Comparison of ENCODE assay signal across 7 mouse cellular contexts in the genomic region with DNA sequence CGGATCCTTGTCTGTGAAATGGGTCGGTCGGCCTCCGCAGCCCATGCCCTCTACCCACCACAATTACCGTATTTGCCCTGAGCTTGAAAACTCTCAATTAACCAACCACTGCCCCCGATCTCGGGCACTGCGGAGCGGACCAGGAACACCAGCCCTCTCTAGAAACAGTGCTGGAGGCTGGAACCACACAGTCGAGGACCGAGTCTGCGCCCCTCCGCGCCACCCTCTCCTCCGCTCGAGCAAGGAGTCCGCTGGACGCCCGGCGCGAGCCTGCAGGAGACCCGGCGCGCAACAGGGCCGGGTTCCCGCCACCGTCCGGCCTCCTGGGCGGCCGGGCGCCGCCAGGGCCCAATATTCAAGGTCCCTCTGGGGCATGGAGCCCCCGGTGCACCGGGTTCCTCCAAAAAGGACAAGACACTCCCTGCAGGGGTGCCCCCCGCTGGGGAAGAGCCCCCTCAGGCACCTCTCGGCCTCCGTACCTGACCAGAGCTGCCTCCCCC. TPM values are rescaled to one million over a fixed set of nuclear protein-coding genes. Genes with fewer than 3 reads are reported as not detected.
DNase-seq lines count a peak whose midpoint lies in the region; ATAC-seq lines count a peak whose summit lies in the region.

No protein-coding gene starts in this region.

- H3K4me3 ChIP-seq in megakaryocyte, embryonic 14.5 days (replicated peaks) = peak overlapping the region; percentile 98
- peak overlapping the region; percentile 93 for H3K4me3 ChIP-seq in erythroblast, embryonic 14.5 days (replicated peaks)
- H3K4me3 ChIP-seq in limb, embryonic 10.5 days = peak overlapping the region; percentile 100
- peak overlapping the region; percentile 100 for H3K4me3 ChIP-seq in stomach, embryonic 14.5 days (ENCODE audit: low read depth, low read length)

- H3K4me2 ChIP-seq in stomach, embryonic 14.5 days (replicated peaks; ENCODE audit: low read depth, low read length) = peak overlapping the region; percentile 91

- peaks cover 34% of the 10 kb centered on the region for H3K36me3 ChIP-seq in megakaryocyte, embryonic 14.5 days (replicated peaks; ENCODE audit: low read length)
- peaks cover 40% of the 10 kb centered on the region for H3K36me3 ChIP-seq in erythroblast, embryonic 14.5 days (ENCODE audit: control insufficient read depth)
- H3K36me3 ChIP-seq in limb, embryonic 10.5 days = peaks cover 34% of the 10 kb centered on the region
- no peaks in the 10 kb centered on the region; the same call in 1 of the 2 replicates for H3K36me3 ChIP-seq in stomach, embryonic 14.5 days (ENCODE audit: control insufficient read depth, insufficient read depth, low read length)

- no peak for ATAC-seq in megakaryocyte, adult 5-6 weeks (ENCODE audit: poor library complexity, severe bottlenecking)
- ATAC-seq in stomach, embryonic 14.5 days (ENCODE audit: insufficient number of reproducible peaks, insufficient read depth, low FRiP score, low read depth) = peak; percentile 38

- DNase-seq in limb, embryonic 10.5 days (ENCODE audit: low spot score) = no peak
- DNase-seq in thymus, postnatal 25 days = no peak
- no peak for DNase-seq in embryo, embryonic 9.5 days (ENCODE audit: extremely low spot score)

- peak overlapping the region; percentile 93 for H3K27ac ChIP-seq in limb, embryonic 10.5 days
- H3K27ac ChIP-seq in stomach, embryonic 14.5 days (ENCODE audit: low read length) = peak overlapping the region; percentile 63

- peaks cover 61% of the 10 kb centered on the region for H3K4me1 ChIP-seq in megakaryocyte, embryonic 14.5 days
- peaks cover 49% of the 10 kb centered on the region for H3K4me1 ChIP-seq in erythroblast, embryonic 14.5 days (ENCODE audit: control insufficient read depth)
- H3K4me1 ChIP-seq in limb, embryonic 10.5 days = peaks cover 25% of the 10 kb centered on the region
- peaks cover 17% of the 10 kb centered on the region for H3K4me1 ChIP-seq in stomach, embryonic 14.5 days (ENCODE audit: control insufficient read depth, insufficient read depth, low read length)

- no peaks in the 10 kb centered on the region for H3K9me3 ChIP-seq in megakaryocyte, embryonic 14.5 days
- no peaks in the 10 kb centered on the region for H3K9me3 ChIP-seq in erythroblast, embryonic 14.5 days (ENCODE audit: control insufficient read depth, low read length)
- H3K9me3 ChIP-seq in limb, embryonic 10.5 days (replicated peaks) = no peaks in the 10 kb centered on the region
- no peaks in the 10 kb centered on the region for H3K9me3 ChIP-seq in stomach, embryonic 14.5 days (ENCODE audit: control insufficient read depth, low read depth, low read length)

- H3K27me3 ChIP-seq in megakaryocyte, embryonic 14.5 days (replicated peaks) = no peaks in the 10 kb centered on the region
- no peaks in the 10 kb centered on the region for H3K27me3 ChIP-seq in erythroblast, embryonic 14.5 days (ENCODE audit: control insufficient read depth)
- H3K27me3 ChIP-seq in limb, embryonic 10.5 days (ENCODE audit: low read depth, poor library complexity, severe bottlenecking) = no peaks in the 10 kb centered on the region
- no peaks in the 10 kb centered on the region for H3K27me3 ChIP-seq in stomach, embryonic 14.5 days (ENCODE audit: control insufficient read depth, insufficient read depth, low read length)

- under 1% methylated on average over 37 of the region's 37 CpGs for WGBS in limb, embryonic 10.5 days
- WGBS in stomach, embryonic 14.5 days = under 1% methylated on average over 37 of the region's 37 CpGs

- peak overlapping the region; percentile 99 for H3K9ac ChIP-seq in stomach, embryonic 14.5 days (replicated peaks; ENCODE audit: low read depth, low read length)

RNA-seq across cellular contexts. Expression of a gene that starts 0.3 kb away (rescaled TPM):
- 153 and 336 TPM in 2 replicates for polyA plus RNA-seq in megakaryocyte, embryonic 14.5 days (2012; ENCODE audit: insufficient read depth, low replicate concordance)
- total RNA-seq in megakaryocyte, adult 5-6 weeks (2015) = 56.6 and 62.8 TPM in 2 replicates
- total RNA-seq in megakaryocyte, adult 5-6 weeks (2017) = 33.2 and 37.8 TPM in 2 replicates
- polyA plus RNA-seq in erythroblast, embryonic 14.5 days (2012) = 15.2 and 16.7 TPM in 2 replicates
- polyA plus RNA-seq in limb, embryonic 10.5 days (2016; fragmentation: Nextera tagmentation; extraction: Ambion mirVana) = 84.5 and 86.3 TPM in 2 replicates
- 77.9 and 86.2 TPM in 2 replicates for polyA plus RNA-seq in stomach, embryonic 14.5 days (2014; fragmentation: Nextera tagmentation; extraction: Ambion mirVana)

RNA-seq across cellular contexts. Expression of a gene that starts 13.2 kb away (rescaled TPM):
- 114 TPM in 1 of 2 replicates, not detected in the other for polyA plus RNA-seq in megakaryocyte, embryonic 14.5 days (2012; ENCODE audit: insufficient read depth, low replicate concordance)
- total RNA-seq in megakaryocyte, adult 5-6 weeks (2015) = 90.8 and 107 TPM in 2 replicates
- total RNA-seq in megakaryocyte, adult 5-6 weeks (2017) = 79.2 and 97.6 TPM in 2 replicates
- polyA plus RNA-seq in erythroblast, embryonic 14.5 days (2012) = 0.32 and 0.99 TPM in 2 replicates
- polyA plus RNA-seq in limb, embryonic 10.5 days (2016; fragmentation: Nextera tagmentation; extraction: Ambion mirVana) = 0.28 TPM in 1 of 2 replicates, not detected in the other
- polyA plus RNA-seq in stomach, embryonic 14.5 days (2014; fragmentation: Nextera tagmentation; extraction: Ambion mirVana) = 1.5 and 1.9 TPM in 2 replicates

RNA-seq across cellular contexts. Expression of a gene that starts 16.7 kb away (rescaled TPM):
- not detected in 2 replicates for polyA plus RNA-seq in megakaryocyte, embryonic 14.5 days (2012; ENCODE audit: insufficient read depth, low replicate concordance)
- total RNA-seq in megakaryocyte, adult 5-6 weeks (2015) = not detected in 2 replicates
- total RNA-seq in megakaryocyte, adult 5-6 weeks (2017) = not detected in 2 replicates
- polyA plus RNA-seq in erythroblast, embryonic 14.5 days (2012) = not detected in 2 replicates
- polyA plus RNA-seq in limb, embryonic 10.5 days (2016; fragmentation: Nextera tagmentation; extraction: Ambion mirVana) = not detected in 2 replicates
- not detected in 2 replicates for polyA plus RNA-seq in stomach, embryonic 14.5 days (2014; fragmentation: Nextera tagmentation; extraction: Ambion mirVana)

RNA-seq across cellular contexts. Expression of a gene that starts 16.8 kb away (rescaled TPM):
- polyA plus RNA-seq in megakaryocyte, embryonic 14.5 days (2012; ENCODE audit: insufficient read depth, low replicate concordance) = 7.1 and 10.7 TPM in 2 replicates
- total RNA-seq in megakaryocyte, adult 5-6 weeks (2015) = not detected in 2 replicates
- total RNA-seq in megakaryocyte, adult 5-6 weeks (2017) = 0.04 TPM in 1 of 2 replicates, not detected in the other
- 0.10 and 0.20 TPM in 2 replicates for polyA plus RNA-seq in erythroblast, embryonic 14.5 days (2012)
- polyA plus RNA-seq in limb, embryonic 10.5 days (2016; fragmentation: Nextera tagmentation; extraction: Ambion mirVana) = 0.06 TPM in 1 of 2 replicates, not detected in the other
- 0.39 TPM in 1 of 2 replicates, not detected in the other for polyA plus RNA-seq in stomach, embryonic 14.5 days (2014; fragmentation: Nextera tagmentation; extraction: Ambion mirVana)

RNA-seq across cellular contexts. Expression of a gene that starts 28.0 kb away (rescaled TPM):
- 31.2 and 454 TPM in 2 replicates for polyA plus RNA-seq in megakaryocyte, embryonic 14.5 days (2012; ENCODE audit: insufficient read depth, low replicate concordance)
- 3.8 and 7.8 TPM in 2 replicates for total RNA-seq in megakaryocyte, adult 5-6 weeks (2015)
- total RNA-seq in megakaryocyte, adult 5-6 weeks (2017) = 4.2 and 15.8 TPM in 2 replicates
- 0.94 and 1.3 TPM in 2 replicates for polyA plus RNA-seq in erythroblast, embryonic 14.5 days (2012)
- 3.0 and 4.8 TPM in 2 replicates for polyA plus RNA-seq in limb, embryonic 10.5 days (2016; fragmentation: Nextera tagmentation; extraction: Ambion mirVana)
- polyA plus RNA-seq in stomach, embryonic 14.5 days (2014; fragmentation: Nextera tagmentation; extraction: Ambion mirVana) = 10.9 and 12.6 TPM in 2 replicates
